ENCODE assay signal across 14 mouse cellular contexts in the genomic region with DNA sequence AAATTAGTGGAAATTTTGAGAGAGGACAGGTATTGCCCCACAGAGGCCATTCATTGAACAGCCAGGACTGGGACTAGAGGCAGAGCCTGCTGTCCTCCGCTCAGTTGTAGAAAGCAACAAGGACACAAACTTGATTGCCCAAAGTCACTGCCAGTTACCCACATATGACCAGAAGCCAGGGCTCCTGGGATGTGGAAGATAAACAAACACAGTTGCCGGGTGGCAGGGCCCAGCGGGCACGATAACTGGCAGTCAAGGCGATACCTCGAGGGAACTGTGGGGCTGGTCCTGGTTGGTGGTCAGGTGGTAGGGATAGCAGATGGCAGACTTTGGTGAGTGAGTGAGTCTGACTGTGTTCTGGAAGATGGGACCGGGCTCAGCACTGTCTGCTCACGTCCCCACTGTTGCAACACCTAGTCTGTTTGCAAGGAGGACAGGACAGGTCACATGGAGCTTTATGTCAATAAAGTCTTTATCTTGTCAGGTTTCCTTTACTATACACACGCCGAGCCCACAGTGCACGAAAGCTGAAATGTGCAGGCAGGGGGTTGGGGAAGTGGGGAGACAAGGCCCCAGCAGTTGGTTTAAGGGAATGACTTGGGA. TPM values are rescaled to one million over a fixed set of nuclear protein-coding genes. Genes with fewer than 3 reads are reported as not detected.
DNase-seq lines count a peak whose midpoint lies in the region; ATAC-seq and TF ChIP-seq lines count a peak whose summit lies in the region.
"Had no signal": no experiment of that assay in that cellular context is flagged by ENCODE, and none has a peak within 500 bp of the region (broad histone marks: within the 10 kb centered on the region; RNA-seq: fewer than 3 reads in every experiment).

No protein-coding gene starts in this region.

- TF ChIP-seq CTCF in intestine, postnatal 0 days (IDR thresholded peaks at IDR 0.05; ENCODE audit: low read depth) = no peak

- H3K4me3 ChIP-seq in intestine, embryonic 14.5 days (ENCODE audit: low read depth, low read length) = no peak overlapping the region
- no peak overlapping the region for H3K4me3 ChIP-seq in intestine, embryonic 15.5 days (replicated peaks)
- no peak overlapping the region for H3K4me3 ChIP-seq in intestine, postnatal 0 days (ENCODE audit: low read depth, low read length)
- no peak overlapping the region for H3K4me3 ChIP-seq in limb, embryonic 10.5 days
- H3K4me3 ChIP-seq: liver, embryonic 13.5 days; midbrain, embryonic 15.5 days; neural tube, embryonic 15.5 days had no signal

- no peaks in the 10 kb centered on the region for H3K9me3 ChIP-seq in intestine, embryonic 14.5 days (ENCODE audit: control insufficient read depth, low read length)
- H3K9me3 ChIP-seq in intestine, embryonic 15.5 days = no peaks in the 10 kb centered on the region
- H3K9me3 ChIP-seq in intestine, postnatal 0 days (ENCODE audit: control insufficient read depth) = no peaks in the 10 kb centered on the region
- no peaks in the 10 kb centered on the region for H3K9me3 ChIP-seq in limb, embryonic 10.5 days (replicated peaks)
- H3K9me3 ChIP-seq: liver, embryonic 13.5 days; midbrain, embryonic 15.5 days; neural tube, embryonic 15.5 days had no signal

- H3K4me1 ChIP-seq in intestine, embryonic 14.5 days (replicated peaks; ENCODE audit: control insufficient read depth, insufficient read depth, low read length) = peaks cover 21% of the 10 kb centered on the region
- H3K4me1 ChIP-seq in intestine, embryonic 15.5 days (replicated peaks) = peaks cover 31% of the 10 kb centered on the region
- H3K4me1 ChIP-seq in intestine, postnatal 0 days (replicated peaks; ENCODE audit: control insufficient read depth, insufficient read depth, low read length) = no peaks in the 10 kb centered on the region
- H3K4me1 ChIP-seq in limb, embryonic 10.5 days = peaks cover 18% of the 10 kb centered on the region

- no peak for ATAC-seq in CD4-positive, CD25-positive, alpha-beta regulatory T cell, adult 4 months
- no peak for ATAC-seq in intestine, embryonic 14.5 days (replicated peaks; ENCODE audit: low FRiP score, low TSS enrichment, low read depth)
- no peak for ATAC-seq in intestine, embryonic 15.5 days
- no peak for ATAC-seq in intestine, postnatal 0 days
- no peak for ATAC-seq in inflammation-experienced regulatory T-cells, adult 6 months
- ATAC-seq: midbrain, embryonic 15.5 days had no signal

- H3K4me2 ChIP-seq in intestine, embryonic 14.5 days (ENCODE audit: low read length) = no peak overlapping the region
- no peak overlapping the region for H3K4me2 ChIP-seq in intestine, embryonic 15.5 days (replicated peaks)
- no peak overlapping the region for H3K4me2 ChIP-seq in intestine, postnatal 0 days (replicated peaks; ENCODE audit: low read depth)
- H3K4me2 ChIP-seq: liver, embryonic 13.5 days; midbrain, embryonic 15.5 days; neural tube, embryonic 15.5 days had no signal

- no peaks in the 10 kb centered on the region for H3K27me3 ChIP-seq in intestine, embryonic 14.5 days (replicated peaks; ENCODE audit: control insufficient read depth, insufficient read depth, low read length)
- no peaks in the 10 kb centered on the region for H3K27me3 ChIP-seq in intestine, embryonic 15.5 days (replicated peaks)
- no peaks in the 10 kb centered on the region for H3K27me3 ChIP-seq in intestine, postnatal 0 days (replicated peaks; ENCODE audit: control insufficient read depth, insufficient read depth, low read length)
- no peaks in the 10 kb centered on the region for H3K27me3 ChIP-seq in limb, embryonic 10.5 days (ENCODE audit: low read depth, poor library complexity, severe bottlenecking)
- H3K27me3 ChIP-seq: liver, embryonic 13.5 days; midbrain, embryonic 15.5 days; neural tube, embryonic 15.5 days had no signal

- no peak overlapping the region for H3K9ac ChIP-seq in intestine, embryonic 14.5 days (ENCODE audit: low read length)
- H3K9ac ChIP-seq in intestine, embryonic 15.5 days = no peak overlapping the region
- no peak overlapping the region for H3K9ac ChIP-seq in intestine, postnatal 0 days (ENCODE audit: low read depth, low read length)
- H3K9ac ChIP-seq: liver, embryonic 13.5 days; midbrain, embryonic 15.5 days; neural tube, embryonic 15.5 days had no signal

- peak overlapping the region; percentile 36; the same call in 1 of the 2 replicates for H3K27ac ChIP-seq in intestine, embryonic 14.5 days (ENCODE audit: low read depth)
- no peak overlapping the region for H3K27ac ChIP-seq in intestine, embryonic 15.5 days
- 0 out of 2 replicates have a peak overlapping the region, but pooled peaks have one; percentile 46 for H3K27ac ChIP-seq in intestine, postnatal 0 days (ENCODE audit: low read depth, low read length)
- no peak overlapping the region for H3K27ac ChIP-seq in limb, embryonic 10.5 days
- H3K27ac ChIP-seq: midbrain, embryonic 15.5 days; neural tube, embryonic 15.5 days had no signal

- DNase-seq in CD4-positive, CD25-positive, alpha-beta regulatory T cell, adult 2 months (ENCODE audit: low read depth, low spot score) = peak; percentile 23
- DNase-seq in intestine, embryonic 14.5 days (ENCODE audit: low spot score) = no peak
- DNase-seq in cerebellum, adult 9-10 months = peak; percentile 38
- no peak for DNase-seq in limb, embryonic 10.5 days (ENCODE audit: low spot score)
- DNase-seq: adrenal gland, adult 8-10 months; layer of hippocampus, postnatal 36 days; liver, embryonic 13.5 days; thymus, postnatal 14 days had no signal

- no peaks in the 10 kb centered on the region for H3K36me3 ChIP-seq in intestine, embryonic 14.5 days (ENCODE audit: control insufficient read depth, insufficient read depth, low read length)
- H3K36me3 ChIP-seq in intestine, embryonic 15.5 days = no peaks in the 10 kb centered on the region
- H3K36me3 ChIP-seq in intestine, postnatal 0 days (ENCODE audit: control insufficient read depth, insufficient read depth) = peaks cover 54% of the 10 kb centered on the region
- no peaks in the 10 kb centered on the region for H3K36me3 ChIP-seq in limb, embryonic 10.5 days
- H3K36me3 ChIP-seq: midbrain, embryonic 15.5 days; neural tube, embryonic 15.5 days had no signal

- 59% methylated on average over 11 of the region's 11 CpGs for WGBS in intestine, embryonic 14.5 days
- WGBS in intestine, embryonic 15.5 days = 66% methylated on average over 11 of the region's 11 CpGs
- 61% methylated on average over 11 of the region's 11 CpGs for WGBS in intestine, postnatal 0 days
- 91% methylated on average over 11 of the region's 11 CpGs for WGBS in limb, embryonic 10.5 days

RNA-seq across cellular contexts. Expression of a gene that starts 25.6 kb away (rescaled TPM):
- 100 to 1,000 TPM in 1 of 2 experiments, 10 to 100 TPM in 1; 99.5 to 157 TPM for polyA plus RNA-seq in CD4-positive, CD25-positive, alpha-beta regulatory T cell, adult 4 months (2017; shearing (Covaris generic))
- polyA plus RNA-seq in intestine, embryonic 14.5 days (2014; fragmentation: Nextera tagmentation; extraction: Ambion mirVana) = 0.37 and 0.40 TPM in 2 replicates
- 0.32 and 0.52 TPM in 2 replicates for polyA plus RNA-seq in intestine, embryonic 15.5 days (2015; fragmentation: Nextera tagmentation; extraction: Ambion mirVana)
- polyA plus RNA-seq in intestine, postnatal 0 days (2015; fragmentation: Nextera tagmentation; extraction: Ambion mirVana) = 0.08 and 0.09 TPM in 2 replicates
- 10 to 100 TPM; 68.7 to 92.3 (median 73.8) TPM for polyA plus RNA-seq in inflammation-experienced regulatory T-cells, adult 6 months (2017; shearing (Covaris generic))
- 0.19 and 0.21 TPM in 2 replicates for polyA plus RNA-seq in limb, embryonic 10.5 days (2016; fragmentation: Nextera tagmentation; extraction: Ambion mirVana)

RNA-seq across cellular contexts. Expression of a gene that starts 25.7 kb away (rescaled TPM):
- polyA plus RNA-seq in CD4-positive, CD25-positive, alpha-beta regulatory T cell, adult 4 months (2017; shearing (Covaris generic)) = 100 to 1,000 TPM; 102 to 165 TPM
- 6.2 and 8.2 TPM in 2 replicates for polyA plus RNA-seq in intestine, embryonic 14.5 days (2014; fragmentation: Nextera tagmentation; extraction: Ambion mirVana)
- polyA plus RNA-seq in intestine, embryonic 15.5 days (2015; fragmentation: Nextera tagmentation; extraction: Ambion mirVana) = 10.4 and 11.8 TPM in 2 replicates
- polyA plus RNA-seq in intestine, postnatal 0 days (2015; fragmentation: Nextera tagmentation; extraction: Ambion mirVana) = 32.3 and 35.0 TPM in 2 replicates
- 10 to 100 TPM; 37.9 to 62.8 (median 54.6) TPM for polyA plus RNA-seq in inflammation-experienced regulatory T-cells, adult 6 months (2017; shearing (Covaris generic))
- 3.1 and 4.2 TPM in 2 replicates for polyA plus RNA-seq in limb, embryonic 10.5 days (2016; fragmentation: Nextera tagmentation; extraction: Ambion mirVana)

Comparison
In these comparisons a context has a peak if more than half of its experiments do, and no peak if none do; other contexts are left out.
1. H3K27ac ChIP-seq: peak in intestine, embryonic 14.5 days (single experiment) and intestine, postnatal 0 days (single experiment); none in intestine, embryonic 15.5 days (single experiment) and limb, embryonic 10.5 days (single experiment).
2. DNase-seq: peak in CD4-positive, CD25-positive, alpha-beta regulatory T cell, adult 2 months (single experiment) and cerebellum, adult 9-10 months (single experiment); none in intestine, embryonic 14.5 days (single experiment) and limb, embryonic 10.5 days (single experiment).
3. RNA of a gene that starts 25.6 kb away (polyA plus RNA-seq): 99.5 to 157 TPM in CD4-positive, CD25-positive, alpha-beta regulatory T cell, adult 4 months and 68.7 to 92.3 TPM in inflammation-experienced regulatory T-cells, adult 6 months; 0.32 to 0.52 TPM in intestine, embryonic 15.5 days, 0.37 to 0.40 TPM in intestine, embryonic 14.5 days, 0.19 to 0.21 TPM in limb, embryonic 10.5 days and 0.08 to 0.09 TPM in intestine, postnatal 0 days; every median in the first group is over 10 times any median in the second.